Mouse (Mus musculus) left cerebral cortex, adult 8-10 months (tissue): Measurements from ENCODE around the gene Nipal3. TPM values are rescaled to one million over a fixed set of nuclear protein-coding genes. Genes with fewer than 3 reads are reported as not detected.
A peak's percentile ranks its signal among the peaks of the same experiment; 100 is the strongest.

Experiments
- DNase-seq, 2 experiments: peaks; one replicate each; pipeline ENCODE4 v3.0.0; 2022; ENCODE audit warnings: low spot score in 2 of 2
- total RNA-seq, 4 experiments: library from RNA; stranded (reverse); gene quantifications; 2 replicates each; pipeline ENCODE4 v1.2.4; 2022

Gene Nipal3
- total RNA-seq: 100 to 1,000 TPM in 3 of 4 experiments, 10 to 100 TPM in 1; 96.7 to 124 (median 114) TPM

GRCm38 (mm10) chr4:135494521-135495396 is at the start of gene Nipal3, which contains the start of gene Stpg1:
Nipal3 (minus strand) TSS chr4:135495038.
Stpg1 (plus strand) TSS chr4:135494790.
- peak; percentile 76 to 88 for DNase-seq

GRCm38 (mm10) chr4:135544284-135544683 is 49.4 kb upstream of the Nipal3 start:
- no peak for DNase-seq

- DNase-seq: no peak
Observed at GRCm38 (mm10) chr4:135540057-135540456, 45.2 kb upstream of the Nipal3 start.

DNA sequence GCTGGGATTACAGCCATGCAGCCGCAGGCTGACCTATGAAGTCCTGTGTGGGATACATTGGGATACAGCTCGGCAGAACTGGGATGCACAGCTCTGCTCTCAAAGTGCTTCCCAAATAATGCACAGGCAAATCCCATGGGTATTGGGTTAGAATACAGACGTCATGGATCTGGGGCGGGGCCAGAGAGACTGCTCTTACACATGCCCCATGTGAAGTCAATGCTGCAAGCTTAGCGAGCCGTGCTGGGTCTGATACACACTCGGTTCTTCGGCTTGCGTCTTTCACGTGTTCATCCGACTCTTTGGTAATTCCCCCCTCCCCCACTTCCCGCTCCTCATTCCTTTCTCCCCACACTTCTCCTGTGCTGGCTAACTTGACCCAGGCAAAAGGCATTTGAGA is 44.2 kb upstream of the Nipal3 start:
- no peak for DNase-seq

DNA sequence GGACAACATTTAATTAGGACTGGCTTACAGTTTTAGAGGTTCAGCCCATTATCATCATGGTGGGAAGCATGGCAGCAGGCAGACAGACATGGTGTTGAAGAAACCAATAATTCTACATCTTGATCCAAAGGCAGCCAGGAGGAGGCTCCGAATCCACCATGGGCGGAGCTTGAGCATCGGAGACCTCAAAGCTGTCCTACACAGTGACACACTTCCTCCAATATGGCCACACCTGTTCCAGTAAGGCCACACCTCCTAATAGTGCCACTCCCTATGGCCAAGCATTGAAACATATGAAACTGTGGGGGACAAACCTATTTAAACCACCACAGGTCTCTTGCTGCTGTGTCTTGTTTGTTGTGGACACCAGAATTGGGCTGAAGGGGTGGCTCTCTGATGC is 40.2 kb upstream of the Nipal3 start:
- DNase-seq: no peak

DNA sequence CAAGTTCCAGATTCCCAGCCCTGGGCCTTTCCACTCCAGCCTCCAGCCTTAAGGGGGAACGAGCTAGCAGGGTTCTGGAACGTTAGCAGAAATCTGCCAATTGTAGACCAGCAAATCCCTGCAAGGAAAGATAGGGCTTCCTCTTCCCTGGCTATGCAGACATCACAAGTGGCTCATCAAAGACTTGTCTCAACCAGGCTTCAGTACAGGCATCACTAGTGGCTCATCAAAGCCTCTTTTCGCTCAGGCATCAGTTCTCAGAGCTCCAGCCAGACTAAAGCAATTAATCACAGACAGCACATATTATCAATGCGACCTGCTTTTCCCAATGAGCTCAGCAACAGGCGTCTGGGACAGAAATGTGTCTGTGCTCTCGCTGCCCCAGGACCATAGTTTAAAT is 38.2 kb upstream of the Nipal3 start:
- no peak for DNase-seq

DNA sequence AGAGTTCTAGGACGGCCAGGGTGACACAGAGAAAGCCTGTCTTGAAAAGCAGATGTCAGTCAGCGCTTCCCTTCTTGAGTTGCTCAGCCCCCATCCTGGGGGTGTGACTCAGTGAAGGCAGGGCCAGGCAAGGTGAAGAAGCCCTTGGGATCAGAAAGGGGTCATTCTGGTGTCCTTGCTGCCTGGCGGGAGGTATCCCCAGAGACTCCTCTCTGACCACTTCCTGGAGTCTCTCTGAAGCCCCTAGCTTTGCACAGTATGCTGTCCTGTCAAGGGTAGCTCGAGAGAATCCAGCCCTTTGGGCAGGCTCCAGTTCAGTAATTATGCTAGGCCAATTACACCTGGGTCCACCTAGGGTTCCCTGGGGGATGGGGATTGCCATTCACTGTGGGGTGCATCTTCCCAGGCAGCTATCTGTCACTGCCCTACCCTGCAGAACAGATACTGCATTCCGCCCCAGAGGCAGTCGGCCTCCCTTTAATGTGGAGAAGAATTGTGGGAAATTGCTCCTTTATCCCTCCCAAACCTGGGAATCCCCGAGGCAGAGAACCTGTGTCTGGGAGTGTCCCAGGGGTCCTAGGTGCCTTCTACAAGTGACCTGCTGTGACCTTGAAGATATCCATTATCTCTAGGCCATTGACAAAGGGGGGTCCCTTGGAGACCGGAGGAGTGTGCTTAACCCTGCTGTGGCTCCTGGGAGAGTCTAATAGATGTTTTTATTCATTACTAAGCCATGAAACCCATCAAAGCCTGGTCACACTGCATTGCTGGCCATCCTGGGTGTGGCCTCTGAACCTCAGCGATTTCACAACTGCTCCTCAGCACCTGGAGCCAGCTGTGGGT is 37.2 kb upstream of the Nipal3 start:
- no peak for DNase-seq

DNA sequence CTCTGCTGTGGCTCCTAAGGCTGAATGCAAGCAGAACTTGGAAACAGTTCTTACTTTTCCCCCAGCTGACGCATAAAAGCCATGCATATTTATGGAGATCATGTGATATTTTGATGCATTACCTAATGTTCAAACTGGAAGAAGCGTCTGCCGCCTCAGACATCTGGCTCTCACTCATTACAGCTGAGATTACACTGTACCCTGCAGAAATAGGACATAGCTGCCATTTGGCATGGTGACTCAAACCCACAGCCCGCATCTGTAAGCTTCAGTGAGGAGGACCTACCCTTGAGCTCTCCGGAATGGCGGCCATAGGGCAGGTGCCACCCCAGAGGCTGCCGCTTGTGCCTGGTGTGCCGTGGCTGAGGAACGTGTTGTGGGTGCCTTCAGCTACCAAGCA is 36.4 kb upstream of the Nipal3 start:
- DNase-seq: peak; percentile 22 to 69

- DNase-seq: no peak
Observed at GRCm38 (mm10) chr4:135530270-135530669, 35.4 kb upstream of the Nipal3 start.

GRCm38 (mm10) chr4:135526039-135526710 is 31.3 kb upstream of the Nipal3 start:
- no peak for DNase-seq

- no peak for DNase-seq
Observed at GRCm38 (mm10) chr4:135525057-135525456, 30.2 kb upstream of the Nipal3 start.

DNA sequence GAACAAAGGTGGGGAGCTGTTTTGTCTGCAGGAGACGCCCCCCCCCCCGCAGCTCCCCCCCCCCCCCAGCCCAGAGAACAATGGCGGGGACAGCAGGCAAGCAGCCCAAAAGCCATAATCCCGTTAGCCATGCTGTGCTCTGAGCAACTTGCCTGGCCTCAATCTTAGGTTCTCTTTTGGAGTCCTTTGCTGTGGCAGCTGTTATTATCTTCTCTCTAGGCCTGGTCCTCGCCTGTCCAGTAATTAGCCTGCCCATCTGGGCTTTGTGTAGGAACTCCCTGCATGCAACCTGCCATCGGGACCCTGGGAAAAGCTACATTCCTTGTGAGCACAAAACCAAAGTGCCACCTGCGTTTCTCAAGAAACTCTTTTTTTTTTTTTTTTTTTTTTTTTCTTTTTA is 29.1 kb upstream of the Nipal3 start:
- no peak for DNase-seq

GRCm38 (mm10) chr4:135520421-135520820 is 25.6 kb upstream of the Nipal3 start:
- DNase-seq: no peak

DNA sequence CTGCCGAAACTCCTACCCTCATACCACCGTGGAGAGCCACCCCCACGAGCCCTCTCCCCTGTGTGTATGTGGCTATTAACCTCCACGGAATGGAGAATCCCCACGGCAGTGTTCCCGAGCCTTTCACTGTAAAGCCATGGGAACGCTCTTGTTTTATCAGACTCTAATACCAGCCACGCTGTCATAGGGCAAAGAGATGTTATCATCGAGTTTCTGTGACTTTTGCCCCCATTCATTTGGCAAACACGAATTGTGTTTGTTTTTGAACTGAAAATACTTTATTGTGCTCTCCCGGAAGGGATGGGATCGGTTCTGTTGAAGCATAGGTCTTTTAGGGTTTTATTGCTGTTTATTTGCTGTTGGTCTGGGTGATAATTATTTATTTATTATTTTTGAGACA is 23.3 kb upstream of the Nipal3 start:
- DNase-seq: no peak

DNA sequence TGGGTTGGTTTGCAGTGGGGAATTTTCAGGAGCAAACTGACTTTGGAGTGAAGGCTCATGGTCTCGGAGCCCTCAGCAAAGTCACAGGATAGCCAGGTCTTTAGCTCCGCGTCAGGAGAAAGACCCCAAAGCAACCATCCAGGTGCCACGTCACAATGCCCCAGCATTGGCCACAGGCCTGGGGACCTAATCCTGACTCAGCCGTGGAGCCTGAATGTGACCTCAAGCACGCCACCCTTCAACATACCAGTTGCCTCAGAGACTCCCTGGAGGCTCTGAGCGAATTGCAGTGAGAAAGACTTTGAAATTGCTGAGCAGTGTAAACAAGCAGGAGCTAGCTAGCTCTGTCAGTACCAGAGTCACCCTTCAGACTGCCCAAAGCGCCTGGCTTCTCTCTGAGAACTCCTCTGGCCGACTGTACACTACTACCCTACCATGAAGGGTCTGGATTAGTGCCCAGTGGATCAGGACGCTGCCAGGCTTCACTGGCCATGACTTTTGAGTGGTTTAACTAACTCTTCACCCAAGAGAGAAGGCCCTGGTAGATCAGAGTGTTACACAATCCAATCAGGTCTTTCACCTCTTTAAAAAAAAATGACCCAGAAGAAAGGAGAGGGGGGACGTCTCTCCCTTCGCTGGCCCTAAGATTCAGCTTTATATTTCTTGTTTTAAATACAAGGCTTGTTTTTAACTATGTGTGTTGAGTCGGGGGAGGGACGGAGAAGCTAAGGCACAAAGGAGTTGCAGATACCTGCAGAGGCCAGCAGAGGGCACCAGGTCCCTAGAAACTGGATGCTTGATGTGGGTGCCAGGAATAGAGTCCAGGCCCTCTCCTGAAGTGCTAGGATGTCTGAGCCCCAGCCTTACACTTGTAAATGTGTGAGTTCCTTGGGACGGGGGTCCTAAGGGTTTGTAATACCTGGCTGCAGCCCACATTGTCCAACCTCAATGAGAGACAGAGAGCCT is 21.8 kb upstream of the Nipal3 start:
- DNase-seq: peak in 1 of 2 experiments; percentile 23

DNA sequence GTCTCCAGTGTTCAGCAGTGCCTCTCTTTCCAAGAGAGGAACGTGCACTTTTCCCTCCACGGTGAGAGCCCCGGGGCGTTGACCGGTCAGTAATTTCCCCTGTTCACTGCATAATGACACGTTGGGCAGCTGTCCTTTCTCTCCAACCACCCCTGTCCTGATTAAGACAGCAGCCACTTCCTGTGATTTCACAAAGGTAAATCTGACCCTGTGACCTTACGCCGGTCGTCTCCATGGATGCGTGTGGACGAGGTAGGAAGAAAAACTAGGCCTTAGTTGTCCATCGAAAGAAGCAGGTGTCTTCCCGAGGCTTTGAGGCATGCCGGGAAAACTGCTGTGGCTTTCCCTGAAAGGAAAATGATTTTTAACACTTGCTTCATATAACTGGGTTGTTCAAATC is 20.1 kb upstream of the Nipal3 start:
- DNase-seq: no peak

- no peak for DNase-seq
Observed at GRCm38 (mm10) chr4:135513865-135514264, 19.0 kb upstream of the Nipal3 start.

GRCm38 (mm10) chr4:135509515-135509914 is 14.7 kb upstream of the Nipal3 start:
- DNase-seq: no peak

DNA sequence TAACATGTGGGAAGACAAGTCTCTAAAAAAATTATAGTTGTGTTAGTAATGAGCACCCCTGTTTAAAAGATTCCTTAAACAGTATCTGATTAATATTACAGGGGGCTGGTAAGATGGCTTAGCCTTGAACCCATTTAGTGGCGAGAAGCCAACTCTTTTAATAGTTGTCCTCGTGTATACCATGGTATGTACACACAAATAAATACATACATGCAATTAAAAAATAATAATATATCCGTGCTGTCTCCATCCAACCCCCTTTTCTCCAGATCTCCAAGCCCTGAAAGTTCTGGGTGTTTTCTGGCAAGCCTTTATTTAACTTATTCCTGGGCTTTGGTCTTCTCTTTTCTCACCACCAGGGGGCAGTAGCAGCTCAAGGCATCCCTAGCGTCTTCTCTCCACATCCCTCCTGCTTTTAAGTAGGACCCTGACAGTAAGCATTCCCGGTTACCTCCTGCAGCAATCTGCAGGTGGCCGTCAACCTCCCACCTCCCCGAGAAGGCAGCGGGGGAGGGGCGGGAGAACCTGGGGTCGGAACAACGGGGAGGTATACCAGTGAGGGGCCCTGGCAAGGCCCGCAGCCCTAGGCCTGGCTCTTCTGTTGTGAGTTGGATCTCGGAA is 13.7 kb upstream of the Nipal3 start:
- peak; percentile 36 to 42 for DNase-seq
